Mouse (Mus musculus): ENCODE results near the gene Tlnrd1. TPM values are rescaled to one million over a fixed set of nuclear protein-coding genes. Genes with fewer than 3 reads are reported as not detected.
"Not testable (repeated sequence)": the region's sequence is repeated elsewhere in the genome, so short reads cannot be mapped to it uniquely, and the experiment has no call there.

Tlnrd1 gene
- polyA plus RNA-seq, 1 experiment from 2014 or later = 6.8 TPM

DNA sequence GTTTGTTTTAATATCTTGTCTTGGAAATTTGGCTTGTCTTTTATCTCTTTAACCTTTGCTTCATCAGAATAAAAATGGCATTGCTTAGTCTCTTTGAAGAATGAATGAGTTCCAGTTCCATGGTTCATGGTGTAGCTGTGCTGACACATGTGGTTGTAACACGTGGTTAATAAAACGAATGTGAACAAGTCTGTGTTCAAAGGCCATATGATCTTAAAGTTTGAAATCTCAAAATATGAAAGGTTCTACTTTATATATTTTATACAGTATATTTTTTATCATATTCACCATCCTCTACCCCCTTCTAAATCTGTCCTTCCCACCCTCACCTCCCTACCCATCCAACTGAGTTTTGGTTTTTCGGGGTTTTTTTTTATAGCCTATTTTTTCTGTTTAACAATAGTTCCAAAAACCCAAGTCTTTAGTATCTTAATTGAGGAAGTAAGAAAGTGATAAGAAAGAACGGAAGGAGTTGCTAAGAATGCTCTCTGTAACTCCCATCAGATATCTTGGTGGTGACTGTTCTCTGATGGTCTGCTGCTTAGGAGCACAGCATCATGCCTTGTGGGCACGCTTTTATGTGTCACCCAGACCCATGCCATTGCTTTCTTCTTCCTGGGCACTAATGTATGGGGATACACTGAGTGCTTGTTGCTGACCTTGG is 12.1 kb upstream of the Tlnrd1 start:
- peaks cover 20% of the 10 kb centered on the region for H3K4me1 ChIP-seq
- H3K27me3 ChIP-seq = no peaks in the 10 kb centered on the region
- H3K9me3 ChIP-seq = no peaks in the 10 kb centered on the region
- H3K4me2 ChIP-seq (replicated peaks) = no peak overlapping the region
- 97% methylated on average over 5 of the region's 5 CpGs for WGBS
- no peak overlapping the region for H3K4me3 ChIP-seq
- H3K36me3 ChIP-seq = peaks cover 39% of the 10 kb centered on the region
- no peak overlapping the region for H3K27ac ChIP-seq (replicated peaks)
- no peak for ATAC-seq (replicated peaks)
- no peak overlapping the region for H3K9ac ChIP-seq (replicated peaks)

DNA sequence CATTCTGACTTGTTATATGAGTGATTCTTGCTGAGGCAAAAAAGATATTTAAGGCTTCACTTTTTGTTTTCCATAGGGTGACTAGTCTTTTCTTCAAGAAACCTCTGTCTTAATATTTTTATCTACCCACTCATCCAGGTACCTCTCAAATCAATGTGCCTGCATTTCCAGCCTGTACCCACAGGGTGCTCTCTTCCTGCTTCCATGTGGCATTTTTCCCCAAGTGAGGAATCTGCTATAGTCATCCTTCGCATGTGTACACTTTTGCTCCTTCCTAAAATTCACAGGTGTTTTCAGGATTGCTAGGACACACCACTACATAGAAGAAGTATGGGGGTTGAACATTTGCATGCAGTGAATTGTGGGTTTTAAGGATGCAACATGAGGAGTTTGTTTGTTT is 10.2 kb upstream of the Tlnrd1 start:
- Histone ChIP-seq H3K4me2 (replicated peaks) (no peak overlapping the region), H3K4me1 (peaks cover 20% of the 10 kb centered on the region), H3K27ac (replicated peaks) (no peak overlapping the region), H3K9ac (replicated peaks) (no peak overlapping the region), H3K4me3 (no peak overlapping the region), H3K27me3 (no peaks in the 10 kb centered on the region), H3K36me3 (peaks cover 33% of the 10 kb centered on the region), H3K9me3 (no peaks in the 10 kb centered on the region)
- 98% methylated on average over 1 of the region's 1 CpGs for WGBS
- ATAC-seq (replicated peaks) = no peak

DNA sequence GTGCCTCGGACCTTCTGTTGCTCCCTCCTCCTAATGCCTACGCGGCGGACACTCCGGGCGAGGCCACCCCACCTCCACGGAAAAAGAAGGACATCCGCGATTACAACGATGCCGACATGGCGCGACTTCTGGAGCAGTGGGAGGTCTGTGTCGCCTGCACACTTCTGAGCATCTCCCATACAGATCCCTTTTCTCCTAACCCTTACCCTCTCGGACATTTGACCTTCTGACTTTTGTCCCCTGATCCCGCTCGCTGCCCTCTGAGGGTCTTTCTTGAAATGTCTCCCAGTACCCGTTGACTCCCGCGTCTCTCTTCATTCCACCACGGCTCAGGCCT is 8.2 kb upstream of the Tlnrd1 start:
- Histone ChIP-seq H3K27me3 (no peaks in the 10 kb centered on the region), H3K4me2 (replicated peaks) (peak overlapping the region; percentile 91), H3K4me1 (peaks cover 20% of the 10 kb centered on the region), H3K9me3 (no peaks in the 10 kb centered on the region), H3K36me3 (peaks cover 15% of the 10 kb centered on the region), H3K27ac (replicated peaks) (peak overlapping the region; percentile 89), H3K9ac (replicated peaks) (peak overlapping the region; percentile 69), H3K4me3 (peak overlapping the region; percentile 67)
- WGBS = under 1% methylated on average over 21 of the region's 21 CpGs
- no peak; the same call in 1 of the 2 replicates for ATAC-seq (replicated peaks)

DNA sequence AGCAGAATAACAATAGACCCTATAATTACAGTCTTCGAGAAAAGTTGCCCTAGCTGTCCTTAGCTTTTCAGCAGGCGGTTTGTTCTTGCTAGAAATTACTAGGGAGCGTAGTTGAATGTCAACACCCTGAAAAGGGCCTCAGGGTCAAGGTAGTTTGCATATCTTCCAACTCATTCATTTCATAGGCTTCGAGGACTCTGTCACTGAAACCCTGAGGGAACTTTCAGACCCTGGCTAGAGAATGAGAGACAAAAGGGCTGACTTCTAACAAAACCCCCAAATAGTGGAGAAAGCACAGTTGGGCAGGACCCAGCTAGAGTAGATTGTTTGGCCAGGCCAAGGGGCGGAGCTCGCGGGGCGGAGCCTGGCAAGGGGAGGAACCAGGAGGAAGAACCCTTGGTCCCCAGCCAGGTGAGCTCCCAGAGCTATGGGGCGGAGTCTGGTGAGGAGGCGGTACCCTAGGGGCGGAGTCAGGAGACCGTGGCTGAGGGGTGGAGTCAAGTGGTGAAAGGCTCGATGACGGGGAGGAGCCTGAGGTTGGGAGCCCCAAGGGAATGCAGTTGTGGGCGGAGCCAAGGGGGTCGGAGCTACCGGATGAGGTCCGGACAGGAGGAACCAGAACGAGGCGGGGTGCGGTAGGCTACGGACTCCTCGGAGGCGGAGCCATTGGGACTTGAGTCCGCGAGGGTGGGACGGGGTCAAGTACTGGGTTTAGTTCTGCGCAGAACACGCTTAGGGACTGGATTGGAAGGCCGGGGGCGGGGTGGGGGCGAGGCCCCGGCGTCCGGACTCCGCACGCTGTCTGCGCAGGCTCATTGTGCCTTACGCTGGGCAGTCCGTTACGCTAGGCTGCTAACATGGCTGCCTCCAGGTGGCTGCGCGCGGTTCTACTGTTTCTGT is 7.6 kb upstream of the Tlnrd1 start:
- no peaks in the 10 kb centered on the region for H3K9me3 ChIP-seq
- peak overlapping the region; percentile 91 for H3K4me2 ChIP-seq (replicated peaks)
- peak overlapping the region; percentile 89 for H3K27ac ChIP-seq (replicated peaks)
- peaks cover 20% of the 10 kb centered on the region for H3K4me1 ChIP-seq
- WGBS = 3% methylated on average over 44 of the region's 44 CpGs
- H3K27me3 ChIP-seq = no peaks in the 10 kb centered on the region
- peak overlapping the region; percentile 69 for H3K9ac ChIP-seq (replicated peaks)
- peak overlapping the region; percentile 67 for H3K4me3 ChIP-seq
- peak; percentile 98 for ATAC-seq (replicated peaks)
- H3K36me3 ChIP-seq = peaks cover 14% of the 10 kb centered on the region

DNA sequence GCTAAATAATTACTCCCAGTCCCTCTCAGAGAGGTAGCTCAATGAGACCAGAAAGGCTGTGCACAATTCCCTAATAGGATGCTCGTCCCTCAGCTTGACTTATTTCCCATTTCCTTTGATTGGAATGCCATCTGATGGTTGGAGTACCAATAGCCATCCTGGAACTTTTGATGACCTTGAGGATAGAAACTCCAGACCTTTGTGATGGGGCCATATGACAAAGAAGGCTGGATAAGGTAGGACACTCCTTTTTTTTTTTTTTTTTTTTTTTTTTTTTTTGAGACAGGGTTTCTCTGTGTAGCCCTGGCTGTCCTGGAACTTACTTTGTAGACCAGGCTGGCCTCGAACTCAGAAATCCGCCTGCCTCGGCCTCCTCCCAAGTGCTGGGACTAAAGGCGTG is 5.8 kb upstream of the Tlnrd1 start:
- not testable (repeated sequence) for H3K27me3 ChIP-seq; ATAC-seq (replicated peaks); H3K9ac ChIP-seq (replicated peaks); H3K9me3 ChIP-seq; H3K4me3 ChIP-seq; H3K27ac ChIP-seq (replicated peaks); H3K4me2 ChIP-seq (replicated peaks); H3K36me3 ChIP-seq
- peaks cover 22% of the 10 kb centered on the region for H3K4me1 ChIP-seq
- 92% methylated on average over 5 of the region's 5 CpGs for WGBS

DNA sequence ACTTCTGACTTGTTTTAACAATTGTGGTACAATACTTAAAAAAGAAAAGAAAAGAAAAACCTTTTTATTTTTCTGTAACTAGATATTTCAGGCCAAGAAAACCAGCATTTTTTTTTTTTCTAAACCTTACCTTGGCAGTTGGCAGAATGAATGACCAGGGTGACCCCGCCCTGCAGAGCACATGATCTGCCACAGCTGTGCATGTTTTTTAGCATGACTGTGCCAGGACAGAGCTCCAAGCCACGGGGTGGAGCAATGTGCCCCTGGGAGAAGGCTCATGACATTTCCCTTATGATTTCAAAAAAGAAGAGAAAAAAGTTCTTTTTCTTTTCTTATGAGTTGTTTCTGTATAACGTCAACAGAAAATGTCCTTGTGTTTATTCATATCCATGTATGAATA is 5.3 kb upstream of the Tlnrd1 start:
- H3K4me2 ChIP-seq (replicated peaks) = no peak overlapping the region
- H3K4me1 ChIP-seq = peaks cover 24% of the 10 kb centered on the region
- H3K27me3 ChIP-seq = no peaks in the 10 kb centered on the region
- H3K9me3 ChIP-seq = no peaks in the 10 kb centered on the region
- WGBS = 79% methylated on average over 3 of the region's 3 CpGs
- H3K9ac ChIP-seq (replicated peaks) = no peak overlapping the region
- no peak for ATAC-seq (replicated peaks)
- H3K27ac ChIP-seq (replicated peaks) = no peak overlapping the region
- H3K4me3 ChIP-seq = no peak overlapping the region
- no peaks in the 10 kb centered on the region for H3K36me3 ChIP-seq

DNA sequence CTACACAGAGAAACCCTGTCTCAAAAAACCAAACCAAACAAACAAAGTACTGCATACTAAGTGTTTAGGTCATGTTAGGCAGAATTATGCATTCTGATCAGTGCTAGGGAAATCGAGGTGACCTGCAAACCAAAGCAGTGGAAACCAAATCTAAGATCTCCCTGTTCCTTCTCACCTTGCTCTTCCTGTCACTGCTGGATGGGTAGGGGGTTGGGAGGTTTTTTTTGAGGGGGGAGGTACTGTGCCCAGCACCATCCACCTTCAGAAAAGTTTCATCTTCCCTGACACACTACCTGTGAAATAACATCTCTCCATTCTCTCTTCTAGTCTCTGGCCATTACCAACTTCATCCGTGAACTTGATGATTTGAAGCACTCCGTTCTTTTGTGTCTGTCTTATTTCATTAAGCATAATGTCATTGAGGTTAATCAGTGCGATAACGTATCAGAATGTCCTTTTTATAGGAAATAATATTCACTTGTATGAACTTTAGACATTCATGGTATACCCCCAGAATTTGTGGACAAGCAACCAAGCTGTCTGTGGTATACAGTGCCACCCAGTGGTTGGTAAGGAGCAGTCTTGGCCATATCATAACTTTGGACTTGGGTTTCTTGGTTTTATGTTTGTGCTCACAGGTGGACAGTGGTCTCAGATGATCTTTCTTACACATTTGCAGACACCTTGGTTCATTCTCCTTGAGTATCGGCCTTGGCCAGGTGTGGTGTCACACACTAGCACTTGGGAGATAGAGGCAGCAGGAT is 2.4 kb upstream of the Tlnrd1 start:
- 94% methylated on average over 6 of the region's 6 CpGs for WGBS
- peaks cover 22% of the 10 kb centered on the region for H3K4me1 ChIP-seq

DNA sequence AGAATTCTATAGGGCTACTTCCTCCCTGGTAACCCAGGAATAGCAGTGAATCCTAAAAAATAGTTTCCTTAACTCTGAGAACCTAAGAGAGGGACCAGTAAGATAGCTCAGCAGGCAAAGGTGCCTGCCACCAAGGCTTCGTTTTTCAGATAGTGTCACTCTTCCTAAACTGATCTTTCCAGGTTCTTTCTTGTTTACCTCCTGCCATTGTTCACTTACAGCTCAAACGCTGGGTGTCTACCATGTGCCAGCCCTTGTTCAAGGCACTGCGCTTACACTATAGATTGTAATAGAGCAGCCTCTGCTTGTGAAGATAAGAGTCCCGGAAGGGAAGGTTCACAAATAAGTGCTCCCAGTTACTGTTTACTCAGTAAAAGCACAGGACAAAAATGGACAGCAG is 1.7 kb upstream of the Tlnrd1 start:
- ATAC-seq (replicated peaks) = no peak
- no peak overlapping the region for H3K9ac ChIP-seq (replicated peaks)
- H3K36me3 ChIP-seq = no peaks in the 10 kb centered on the region
- H3K4me3 ChIP-seq = no peak overlapping the region
- no peak overlapping the region for H3K27ac ChIP-seq (replicated peaks)
- H3K4me1 ChIP-seq = peaks cover 30% of the 10 kb centered on the region
- no peaks in the 10 kb centered on the region for H3K27me3 ChIP-seq
- H3K4me2 ChIP-seq (replicated peaks) = no peak overlapping the region
- no peaks in the 10 kb centered on the region for H3K9me3 ChIP-seq
- WGBS = 91% methylated on average over 4 of the region's 4 CpGs

More for the DNA sequence above, 2.4 kb upstream of the Tlnrd1 start:
- Histone ChIP-seq H3K27me3 (no peaks in the 10 kb centered on the region), H3K4me2 (replicated peaks) (no peak overlapping the region), H3K9me3 (no peaks in the 10 kb centered on the region), H3K36me3 (no peaks in the 10 kb centered on the region), H3K9ac (replicated peaks) (no peak overlapping the region), H3K27ac (replicated peaks) (no peak overlapping the region), H3K4me3 (no peak overlapping the region)
- ATAC-seq (replicated peaks) = no peak

DNA sequence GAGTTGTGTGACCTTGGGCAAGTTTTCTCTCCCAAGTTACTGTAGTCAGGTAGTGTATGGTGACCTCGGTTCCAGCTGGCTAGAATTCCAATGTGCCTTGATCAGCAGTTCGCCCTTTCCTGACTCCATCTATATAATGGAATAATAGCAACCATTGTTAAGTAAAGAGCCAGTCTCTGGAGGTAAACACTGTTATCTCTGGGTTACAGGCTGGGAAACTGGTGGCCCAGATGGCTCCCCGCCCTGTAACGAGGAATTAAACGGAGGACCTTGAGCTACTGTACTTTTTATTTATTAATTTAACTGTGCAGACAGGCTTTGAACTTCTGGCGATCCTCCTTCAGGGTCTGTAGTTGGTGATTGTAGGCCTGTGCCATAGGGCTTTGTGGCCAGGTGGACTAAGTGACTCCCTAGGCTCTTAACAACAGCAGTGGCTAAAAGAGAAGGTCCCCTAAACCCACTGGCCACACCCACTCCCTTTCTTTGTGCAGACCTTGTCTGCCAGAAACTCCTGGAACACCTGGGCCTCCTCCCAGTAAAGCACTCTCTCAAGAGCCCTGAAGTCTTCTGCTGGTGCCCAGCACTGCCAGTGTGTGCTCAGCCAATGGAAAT is 922 bp upstream of the Tlnrd1 start:
- H3K9me3 ChIP-seq = no peaks in the 10 kb centered on the region
- peak overlapping the region; percentile 66 for H3K4me3 ChIP-seq
- H3K27me3 ChIP-seq = no peaks in the 10 kb centered on the region
- WGBS = 40% methylated on average over 6 of the region's 6 CpGs
- H3K27ac ChIP-seq (replicated peaks) = peak overlapping the region; percentile 88
- peak overlapping the region; percentile 73; the same call in 1 of the 2 replicates for H3K9ac ChIP-seq (replicated peaks)
- no peaks in the 10 kb centered on the region for H3K36me3 ChIP-seq
- ATAC-seq (replicated peaks) = no peak; the same call in 1 of the 2 replicates
- peak overlapping the region; percentile 76 for H3K4me2 ChIP-seq (replicated peaks)
- H3K4me1 ChIP-seq = peaks cover 38% of the 10 kb centered on the region

DNA sequence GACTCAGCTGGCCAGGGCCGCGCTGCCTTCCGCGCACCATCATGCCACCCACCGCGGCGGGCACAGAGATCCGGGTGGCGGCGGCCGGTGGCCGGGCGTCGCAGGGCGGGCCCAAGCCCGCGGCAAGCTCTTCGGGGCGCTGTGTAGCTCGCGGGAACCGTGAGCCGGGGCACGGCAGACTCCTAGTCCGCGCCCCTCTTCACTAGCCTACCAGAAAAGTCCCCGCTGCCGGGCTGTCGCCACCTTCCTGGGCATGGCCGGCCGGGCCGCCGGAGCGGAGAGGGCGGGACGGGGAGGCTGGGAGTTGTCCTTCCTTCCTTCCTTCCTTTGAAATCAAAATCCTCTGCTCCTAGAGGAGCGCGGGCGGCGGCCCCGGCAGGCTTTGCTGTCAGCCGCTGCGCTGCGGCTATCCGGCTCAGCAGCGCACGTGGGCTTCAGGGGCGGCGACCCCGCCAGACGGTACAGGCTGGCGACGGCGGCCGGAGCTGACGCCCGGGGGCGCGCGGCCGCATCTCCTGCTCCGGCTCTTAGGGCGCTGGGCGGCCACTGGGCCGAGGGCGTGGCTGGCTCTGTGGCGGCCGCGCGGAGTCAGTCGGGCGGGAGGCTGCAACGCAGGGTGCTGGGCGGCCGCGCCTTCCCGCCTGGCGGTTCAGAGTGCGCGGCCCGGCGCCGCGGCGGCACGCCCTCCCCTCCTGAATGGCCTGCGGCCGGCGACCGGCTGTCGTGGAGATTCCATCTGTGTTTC is 657 bp downstream of the Tlnrd1 start:
- Histone ChIP-seq H3K4me1 (peaks cover 51% of the 10 kb centered on the region), H3K4me2 (replicated peaks) (peak overlapping the region; percentile 76), H3K27me3 (no peaks in the 10 kb centered on the region), H3K9me3 (no peaks in the 10 kb centered on the region), H3K36me3 (no peaks in the 10 kb centered on the region), H3K9ac (replicated peaks) (peak overlapping the region; percentile 73), H3K4me3 (peak overlapping the region; percentile 66), H3K27ac (replicated peaks) (peak overlapping the region; percentile 88)
- WGBS = under 1% methylated on average over 82 of the region's 91 CpGs
- ATAC-seq (replicated peaks) = peak; percentile 70

DNA sequence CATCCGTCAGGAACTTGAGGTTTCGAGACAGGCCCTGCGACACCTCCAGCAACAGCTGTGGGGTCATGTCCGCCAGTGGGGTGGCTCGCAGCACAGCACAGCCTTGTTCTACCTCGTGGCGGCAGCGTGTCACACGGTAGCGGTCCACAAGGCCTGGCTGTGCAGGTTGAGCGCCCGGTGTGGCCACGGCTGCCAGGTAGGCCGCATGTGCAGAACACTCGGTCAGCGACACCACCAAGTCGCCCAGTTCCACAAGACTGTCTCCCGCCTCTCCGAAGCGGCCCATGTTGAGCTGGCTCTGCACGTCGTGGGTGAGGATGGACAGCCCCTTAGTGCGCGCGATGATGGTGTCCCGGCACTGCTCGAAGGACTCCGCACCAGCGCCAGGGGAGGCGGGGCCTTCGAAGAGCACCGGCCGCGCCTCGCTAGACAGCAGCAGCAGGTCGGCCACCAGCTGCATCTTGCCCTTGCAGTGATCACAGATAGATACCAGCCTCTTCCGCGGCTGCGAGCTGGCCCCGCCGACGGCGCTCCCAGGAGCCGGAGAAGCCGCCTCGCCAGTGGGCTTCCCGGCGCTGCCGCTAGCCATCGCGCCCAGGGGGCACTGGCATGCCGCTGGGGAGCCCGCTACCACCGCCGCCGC is 1.4 kb downstream of the Tlnrd1 start:
- Histone ChIP-seq H3K4me1 (peaks cover 58% of the 10 kb centered on the region), H3K4me2 (replicated peaks) (peak overlapping the region; percentile 76), H3K9ac (replicated peaks) (peak overlapping the region; percentile 73), H3K27me3 (no peaks in the 10 kb centered on the region), H3K9me3 (no peaks in the 10 kb centered on the region), H3K4me3 (peak overlapping the region; percentile 66), H3K36me3 (no peaks in the 10 kb centered on the region), H3K27ac (replicated peaks) (peak overlapping the region; percentile 88)
- peak; percentile 15 for ATAC-seq (replicated peaks)
- WGBS = 23% methylated on average over 56 of the region's 56 CpGs

Data from forebrain, embryonic 15.5 days (tissue).